Mouse (Mus musculus): ENCODE results near the gene Lrch2.
"Not testable (repeated sequence)": the region's sequence is repeated elsewhere in the genome, so short reads cannot be mapped to it uniquely, and the experiment has no call there.

The Lrch2 gene

DNA sequence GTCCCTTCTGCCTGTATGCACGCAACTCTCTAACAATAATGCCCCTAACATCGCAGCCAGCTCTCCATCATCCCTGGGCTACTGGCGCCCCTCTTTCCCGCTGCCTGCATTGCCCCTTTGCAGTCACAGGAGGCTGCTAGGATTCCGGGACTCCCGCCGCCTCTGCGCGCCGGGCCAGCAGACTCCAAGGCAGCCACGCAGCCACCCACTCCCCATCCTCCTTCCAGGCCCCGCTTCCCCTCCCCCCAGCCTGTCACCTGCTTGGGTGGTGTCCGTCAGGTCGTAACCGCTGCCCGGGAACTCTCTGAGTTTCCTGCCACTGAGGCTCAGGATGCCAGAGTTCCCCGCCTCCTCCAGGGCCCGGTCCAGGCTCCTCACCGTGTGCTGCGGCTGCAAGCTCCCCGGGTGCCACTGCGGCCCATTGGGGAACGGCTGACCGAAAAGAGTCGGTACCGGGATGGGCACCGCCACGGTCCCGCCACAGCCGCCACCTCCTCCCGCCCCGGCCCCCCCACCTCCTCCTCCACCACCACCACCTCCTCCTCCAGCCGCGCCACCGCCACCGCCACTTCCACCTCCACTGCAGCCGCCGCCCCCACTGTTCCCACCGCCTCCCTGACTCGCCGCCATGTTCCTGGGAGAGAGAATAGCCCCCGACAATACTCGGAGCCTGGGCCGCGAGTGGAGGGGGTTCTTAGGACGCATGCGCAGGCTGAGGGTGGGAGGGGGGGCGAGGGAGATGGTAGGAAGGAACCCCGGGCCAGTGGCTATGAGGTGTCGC, at the start of gene Lrch2:
Gene Lrch2 (minus strand): TSS at position 661 of the 781 bp plus-strand sequence.
- no peak for DNase-seq

DNA sequence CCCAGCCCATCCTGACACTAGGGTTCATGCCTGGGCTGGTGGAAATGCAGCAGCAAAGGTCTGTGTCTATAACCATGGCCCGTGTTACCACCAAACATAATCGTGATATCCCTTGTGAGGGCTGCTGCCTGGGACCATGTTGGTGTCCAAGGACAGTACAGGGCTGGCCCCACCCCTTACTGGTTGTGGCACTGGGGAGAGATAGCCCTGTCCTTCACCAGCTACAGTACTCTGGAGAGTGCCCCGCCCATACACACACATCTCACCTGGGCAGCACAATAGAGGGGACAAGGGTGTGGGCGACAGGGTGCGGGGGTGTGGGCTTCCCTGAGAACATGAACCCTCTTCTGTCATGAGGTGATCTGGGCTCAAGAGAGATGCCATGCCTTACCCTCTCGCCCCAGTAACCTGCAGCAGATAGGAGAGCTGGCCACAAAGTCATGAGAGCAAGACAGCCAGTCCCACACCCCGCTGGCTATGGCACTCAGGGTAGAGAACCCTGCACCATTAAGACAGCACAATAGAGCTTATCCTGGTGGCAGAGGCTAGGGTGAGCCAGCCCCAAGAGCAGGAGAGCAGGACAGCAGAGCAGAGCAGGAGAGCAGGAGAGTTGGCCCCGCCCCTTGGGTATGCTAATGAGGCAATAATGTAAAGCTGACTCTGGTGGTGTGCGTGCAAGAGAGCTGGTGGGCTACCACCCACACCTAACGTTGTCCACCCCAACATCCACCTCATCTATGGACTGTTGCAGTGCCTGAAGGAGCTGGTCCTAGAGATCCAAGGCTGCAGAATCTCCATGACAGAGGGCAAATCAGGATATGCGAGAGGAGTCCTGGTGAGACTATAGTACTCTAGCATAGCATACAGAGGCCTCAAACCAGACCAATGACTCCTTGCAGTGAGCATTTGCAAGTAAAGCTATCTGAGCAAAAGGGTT, 12.7 kb downstream of the Lrch2 start:
- no peak for DNase-seq

DNA sequence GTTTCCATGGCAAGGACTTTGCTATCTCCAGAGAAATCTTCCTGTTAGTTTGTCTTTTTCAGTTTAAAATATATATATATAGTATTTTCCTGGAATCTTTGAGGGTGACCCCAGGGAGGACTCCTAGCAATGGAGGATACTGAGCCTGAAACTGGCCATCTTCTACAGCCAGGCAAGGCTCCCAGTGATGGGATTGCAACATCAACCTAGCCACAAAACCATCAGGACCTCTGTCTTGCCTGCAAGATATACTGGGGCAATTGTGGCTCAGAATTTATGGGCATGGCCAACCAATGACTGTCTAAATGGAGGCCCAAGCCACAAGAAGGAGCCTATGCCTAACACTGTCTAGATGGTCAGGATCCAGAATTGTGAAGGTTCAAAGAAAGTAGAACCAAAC, 15.5 kb downstream of the Lrch2 start:
- DNase-seq: no peak

DNA sequence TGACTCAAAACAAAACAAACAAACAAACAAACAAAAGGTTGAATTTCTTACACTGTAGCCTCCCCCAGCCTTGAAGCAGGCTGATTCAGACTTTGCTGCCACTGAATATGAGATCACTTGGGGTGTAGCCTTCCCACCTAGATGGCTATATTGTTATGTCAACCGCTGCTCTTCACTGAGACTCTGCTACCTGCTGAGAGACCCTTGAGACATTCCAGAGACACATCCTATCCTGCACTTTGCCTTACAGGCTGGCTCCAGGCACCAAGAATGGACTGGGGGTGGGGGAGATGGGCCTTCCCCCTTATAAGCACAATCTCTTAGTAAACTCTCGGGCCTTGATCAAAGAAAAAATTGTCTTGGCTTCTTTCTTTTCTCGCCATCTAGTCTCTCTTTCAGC, 16.8 kb downstream of the Lrch2 start:
- not testable (repeated sequence) for DNase-seq

DNA sequence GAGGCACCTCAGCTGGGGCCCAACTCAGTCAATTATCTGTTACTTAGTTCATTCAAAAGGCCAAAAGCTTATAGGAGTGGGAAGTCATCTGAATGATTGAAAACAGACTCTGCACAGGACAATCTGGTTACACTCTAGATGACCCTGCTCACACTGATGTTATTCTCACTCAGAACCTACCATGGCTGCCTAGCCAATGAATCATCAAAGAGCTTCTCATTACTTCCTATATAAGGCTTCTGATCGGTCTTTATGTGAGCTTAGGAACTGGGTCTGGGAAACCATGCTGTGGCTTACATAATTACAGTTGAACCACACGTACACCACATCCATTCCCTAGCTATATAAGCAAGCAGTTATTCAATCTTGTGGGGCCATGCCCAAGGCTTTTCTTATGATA, 18.3 kb downstream of the Lrch2 start:
- no peak for DNase-seq

DNA sequence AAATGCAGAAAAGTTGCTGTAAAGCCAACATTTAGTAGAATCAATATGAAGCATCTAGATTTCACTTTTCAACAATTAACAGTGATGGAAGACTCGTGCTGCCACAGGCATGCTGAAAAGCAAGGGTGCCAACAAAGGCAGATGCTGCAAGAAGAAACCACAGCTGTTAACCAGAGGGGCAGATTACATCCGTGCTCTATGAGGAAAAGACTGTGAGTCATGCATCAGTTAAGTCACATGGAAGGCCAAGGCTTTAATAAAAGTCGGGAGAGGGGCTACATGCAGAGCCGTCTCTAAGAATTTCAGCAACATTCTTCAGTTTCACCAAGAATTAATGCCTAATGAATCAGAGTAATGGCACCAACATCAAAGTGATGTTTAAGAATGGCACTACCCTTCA, 22.2 kb downstream of the Lrch2 start:
- DNase-seq: no peak

DNA sequence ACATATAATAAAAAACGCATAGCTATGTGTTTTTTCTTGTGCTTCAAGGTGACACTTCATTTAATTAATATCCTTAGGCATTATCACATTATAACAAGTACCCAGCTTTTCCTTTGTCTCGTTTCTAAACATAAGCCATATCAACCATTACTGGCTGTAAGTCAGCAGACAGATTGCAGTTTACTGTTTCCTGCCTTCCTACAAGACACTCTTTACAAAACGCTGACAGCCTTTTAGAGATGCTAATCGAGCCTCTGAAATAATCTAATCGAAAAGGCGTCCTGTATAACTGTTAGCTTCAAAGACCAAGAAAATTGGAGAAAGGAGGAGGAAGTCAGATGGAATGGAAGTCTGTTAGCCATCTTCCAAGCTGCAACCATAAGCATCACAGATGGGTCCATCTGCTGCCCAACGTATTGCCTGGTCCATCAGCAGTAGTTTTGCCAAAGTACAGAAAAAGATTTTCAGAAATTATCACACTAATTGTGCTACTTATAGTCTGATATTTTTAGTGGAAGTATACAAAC, 26.2 kb downstream of the Lrch2 start:
- no peak for DNase-seq

DNA sequence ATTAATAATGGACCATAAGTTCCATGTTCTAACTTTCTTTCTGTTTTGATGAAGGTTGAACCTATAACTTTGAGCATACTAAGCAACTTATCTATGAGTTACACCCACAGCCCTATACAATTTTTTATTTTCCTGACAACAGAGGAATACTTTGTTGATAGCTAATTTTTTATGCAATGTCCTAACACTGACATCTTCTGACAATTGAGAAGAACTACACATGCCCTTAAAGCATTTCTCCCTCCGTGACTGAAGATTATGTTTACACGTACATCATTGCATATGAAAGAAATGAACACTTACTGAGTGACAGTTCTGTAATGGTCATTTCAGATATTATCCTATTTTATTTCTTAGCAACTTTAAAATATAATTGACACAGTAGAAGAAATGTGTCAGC, 64.3 kb downstream of the Lrch2 start:
- no peak for DNase-seq

DNA sequence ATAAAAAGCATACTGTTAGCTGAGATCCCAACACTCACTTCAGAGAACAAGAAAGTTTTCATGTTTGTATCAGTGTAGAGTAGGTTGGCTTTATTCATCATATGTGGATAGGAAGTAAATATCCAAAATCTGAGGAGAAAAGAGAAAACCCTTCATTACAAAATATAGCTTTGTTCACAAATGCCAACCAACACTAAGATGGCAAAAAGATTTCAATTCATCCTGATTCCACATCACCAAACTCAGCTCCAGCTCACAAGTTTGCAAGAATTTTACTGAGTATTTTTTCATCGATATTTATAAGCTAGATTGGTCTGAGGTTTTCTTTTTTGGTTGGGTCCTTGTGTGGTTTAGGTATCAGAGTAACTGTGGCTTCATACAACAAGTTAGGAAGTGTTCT, 100.3 kb downstream of the Lrch2 start, which contains the start of gene Vmn1r239-ps:
Gene Vmn1r239-ps (minus strand): TSS at position 101 of the 400 bp plus-strand sequence.
- DNase-seq: not testable (repeated sequence)

DNA sequence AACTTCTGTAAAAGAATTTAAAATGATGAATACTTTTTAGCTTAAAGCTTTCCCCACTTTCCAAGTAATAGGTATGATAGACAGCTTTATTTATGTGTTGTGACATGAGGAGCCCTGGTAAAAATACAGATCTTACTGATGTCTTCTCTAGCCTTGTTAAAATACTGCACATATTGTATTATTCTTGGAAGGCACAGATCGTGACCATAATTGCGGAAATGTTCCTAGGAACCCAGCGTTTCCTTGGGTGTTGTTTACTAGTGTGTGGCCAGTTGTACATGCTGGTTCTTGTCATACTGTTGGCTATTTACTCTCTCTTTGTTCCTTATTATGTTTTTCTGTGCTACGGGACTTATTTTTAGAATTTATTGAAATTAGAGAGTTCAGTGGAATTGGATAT, 110.5 kb downstream of the Lrch2 start:
- no peak for DNase-seq

DNA sequence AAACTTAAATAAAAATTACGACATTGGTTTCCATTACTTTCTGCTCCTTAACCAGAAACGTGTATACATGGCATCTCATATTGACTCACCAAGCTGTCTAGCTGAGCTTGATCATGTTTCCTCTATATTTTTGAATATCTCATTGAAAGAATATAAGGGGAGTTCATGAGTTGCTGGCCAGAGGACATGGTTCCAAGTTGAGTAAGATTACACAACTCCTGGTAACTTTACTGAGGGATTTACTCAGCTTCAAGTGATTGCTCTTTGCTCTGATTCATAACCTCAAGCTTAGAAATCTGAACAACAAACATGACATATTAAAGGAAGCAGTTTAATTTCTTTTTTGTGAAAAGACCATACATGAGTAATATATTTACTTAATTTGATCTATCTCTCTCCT, 118.5 kb downstream of the Lrch2 start:
- no peak for DNase-seq

DNA sequence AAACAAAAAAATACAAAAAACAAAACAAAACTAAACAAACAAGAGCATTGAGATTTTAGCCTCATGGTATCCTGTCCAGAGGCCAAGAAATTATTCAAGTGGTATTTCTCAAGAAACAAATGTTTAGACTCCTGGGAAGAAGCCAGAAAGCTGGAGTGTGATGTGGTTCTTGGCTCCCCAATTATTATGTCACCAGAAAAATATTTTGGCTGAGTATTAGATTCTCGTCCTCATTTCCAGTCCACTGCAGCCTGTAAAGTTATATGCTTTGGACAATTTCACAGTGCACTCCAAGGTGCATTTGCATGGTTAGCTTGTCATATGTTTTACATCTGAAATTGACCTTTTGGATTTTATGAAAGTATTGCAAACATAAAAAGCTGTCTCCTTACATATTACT, 124.1 kb downstream of the Lrch2 start:
- DNase-seq: no peak

DNA sequence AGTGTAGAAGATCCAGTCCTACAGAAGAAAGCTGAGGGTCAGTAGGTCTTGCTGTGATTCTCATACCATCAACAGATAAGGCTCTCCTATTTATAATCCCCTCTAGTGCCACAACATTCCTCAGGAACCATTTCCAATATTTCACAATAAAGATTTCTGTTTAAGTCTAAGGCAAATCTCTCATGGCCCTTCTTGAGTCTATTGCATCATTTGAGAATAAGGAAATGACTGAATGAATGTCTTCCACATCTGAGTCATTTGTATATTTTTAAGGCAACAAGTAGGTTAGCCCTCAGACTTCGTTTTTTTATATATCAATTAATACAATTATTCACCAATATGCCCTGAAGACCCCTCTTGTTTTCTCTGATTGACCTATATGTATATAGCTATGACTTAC, 124.8 kb downstream of the Lrch2 start, which contains the start of gene Il13ra2:
Gene Il13ra2 (minus strand): TSS at position 64 of the 400 bp plus-strand sequence.
- no peak for DNase-seq
